ENCODE assay signal across 18 mouse cellular contexts in genomic region chr2:33645538-33646282, GRCm38 (mm10). TPM values are rescaled to one million over a fixed set of nuclear protein-coding genes. Genes with fewer than 3 reads are reported as not detected.
DNase-seq lines count a peak whose midpoint lies in the region; ATAC-seq lines count a peak whose summit lies in the region.
"Had no signal": no experiment of that assay in that cellular context is flagged by ENCODE, and none has a peak within 500 bp of the region (broad histone marks: within the 10 kb centered on the region; RNA-seq: fewer than 3 reads in every experiment).

No protein-coding gene starts in this region.

- no peak for ATAC-seq in hindbrain, embryonic 15.5 days (ENCODE audit: low FRiP score, low read depth)
- no peak for ATAC-seq in midbrain, embryonic 13.5 days
- ATAC-seq: liver, embryonic 12.5 days had no signal

- H3K9ac ChIP-seq in hindbrain, embryonic 15.5 days = no peak overlapping the region; the same call in 1 of the 2 replicates
- H3K9ac ChIP-seq in midbrain, embryonic 13.5 days (replicated peaks) = peak overlapping the region; percentile 34
- H3K9ac ChIP-seq: embryonic facial prominence, embryonic 12.5 days; liver, embryonic 12.5 days; lung, embryonic 15.5 days had no signal

- H3K4me3 ChIP-seq in hindbrain, embryonic 15.5 days = peak overlapping the region; percentile 39
- peak overlapping the region; percentile 41 for H3K4me3 ChIP-seq in midbrain, embryonic 13.5 days (replicated peaks)
- H3K4me3 ChIP-seq: embryonic facial prominence, embryonic 12.5 days; left cerebral cortex, adult 2 months; liver, embryonic 12.5 days; lung, embryonic 15.5 days; myocyte had no signal

- H3K4me1 ChIP-seq in hindbrain, embryonic 15.5 days (replicated peaks) = peaks cover 4% of the 10 kb centered on the region
- H3K4me1 ChIP-seq in midbrain, embryonic 13.5 days (replicated peaks) = peaks cover 26% of the 10 kb centered on the region
- H3K4me1 ChIP-seq: liver, embryonic 12.5 days had no signal

- peak; percentile 10 for DNase-seq in retina, embryonic 14.5 days (ENCODE audit: low spot score)
- no peak for DNase-seq in retina, postnatal 1 day
- no peak for DNase-seq in right cerebral cortex, postnatal 4 days
- DNase-seq in testis, postnatal 14 days (ENCODE audit: low spot score) = no peak
- no peak for DNase-seq in spleen, postnatal 14 days (ENCODE audit: low spot score in 2 of 2)
- DNase-seq: adrenal gland, adult 8-10 months; cerebellum, adult 9-10 months; thymus, postnatal 14 days had no signal

- WGBS in hindbrain, embryonic 15.5 days = 4% methylated on average over 15 of the region's 15 CpGs
- WGBS in midbrain, embryonic 13.5 days = 5% methylated on average over 15 of the region's 15 CpGs

- H3K27ac ChIP-seq in hindbrain, embryonic 15.5 days (replicated peaks) = peak overlapping the region; percentile 30; the same call in 1 of the 2 replicates
- H3K27ac ChIP-seq in midbrain, embryonic 13.5 days = peak overlapping the region; percentile 37; the same call in 1 of the 2 replicates
- H3K27ac ChIP-seq: embryonic facial prominence, embryonic 12.5 days; left cerebral cortex, adult 2 months; liver, embryonic 12.5 days; lung, embryonic 15.5 days had no signal

- peak overlapping the region; percentile 53 for H3K4me2 ChIP-seq in hindbrain, embryonic 15.5 days
- H3K4me2 ChIP-seq in midbrain, embryonic 13.5 days (replicated peaks) = peak overlapping the region; percentile 14
- H3K4me2 ChIP-seq: embryonic facial prominence, embryonic 12.5 days; liver, embryonic 12.5 days; lung, embryonic 15.5 days had no signal

- H3K36me3 ChIP-seq in hindbrain, embryonic 15.5 days = no peaks in the 10 kb centered on the region
- no peaks in the 10 kb centered on the region for H3K36me3 ChIP-seq in midbrain, embryonic 13.5 days
- H3K36me3 ChIP-seq: embryonic facial prominence, embryonic 12.5 days; liver, embryonic 12.5 days; lung, embryonic 15.5 days had no signal

- H3K27me3 ChIP-seq in hindbrain, embryonic 15.5 days = peaks cover 63% of the 10 kb centered on the region
- H3K27me3 ChIP-seq in midbrain, embryonic 13.5 days = peaks cover 99% of the 10 kb centered on the region

- H3K9me3 ChIP-seq in hindbrain, embryonic 15.5 days = no peaks in the 10 kb centered on the region
- no peaks in the 10 kb centered on the region for H3K9me3 ChIP-seq in midbrain, embryonic 13.5 days
- H3K9me3 ChIP-seq: embryonic facial prominence, embryonic 12.5 days; liver, embryonic 12.5 days; lung, embryonic 15.5 days had no signal

RNA-seq across cellular contexts. Expression of gene Lmx1b, which starts 5.4 kb away (rescaled TPM):
- 4.9 and 6.2 TPM in 2 replicates for polyA plus RNA-seq in hindbrain, embryonic 15.5 days (2015; fragmentation: Nextera tagmentation; extraction: Ambion mirVana)
- polyA plus RNA-seq in midbrain, embryonic 13.5 days (2015; fragmentation: Nextera tagmentation; extraction: Ambion mirVana) = 2.5 and 2.7 TPM in 2 replicates
- polyA plus RNA-seq: heart, postnatal 0 days; intestine, embryonic 14.5 days; liver, embryonic 12.5 days; myocyte; stomach, embryonic 14.5 days had no signal
